Mouse (Mus musculus) embryo, embryonic 9.5 days (tissue): ENCODE results near the gene Gpatch11.

Experiments
- DNase-seq: peaks from one replicate; pipeline ENCODE4 v3.0.0-alpha.2; 2017; ENCODE audit errors: extremely low spot score

Gpatch11 gene

DNA sequence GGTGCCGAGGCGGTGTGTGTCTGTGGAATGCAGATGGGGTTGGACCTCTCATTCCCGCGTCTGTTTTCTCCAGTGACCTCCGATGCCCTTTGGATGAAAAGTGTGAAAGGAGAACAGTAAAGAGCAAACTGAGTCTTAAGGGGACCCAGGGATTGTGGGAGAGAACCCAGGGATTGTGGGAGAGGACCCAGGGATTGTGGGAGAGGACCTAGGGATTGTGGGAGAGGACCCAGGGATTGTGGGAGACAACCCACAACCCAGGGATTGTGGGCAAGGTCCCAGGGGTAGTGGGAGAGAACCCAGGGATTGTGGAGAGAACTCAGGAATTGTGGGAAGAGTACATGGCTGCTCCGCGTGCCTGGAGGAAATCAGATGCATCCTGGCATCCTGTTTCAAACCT is 59.6 kb downstream of the Gpatch11 start:
- no peak for DNase-seq

DNA sequence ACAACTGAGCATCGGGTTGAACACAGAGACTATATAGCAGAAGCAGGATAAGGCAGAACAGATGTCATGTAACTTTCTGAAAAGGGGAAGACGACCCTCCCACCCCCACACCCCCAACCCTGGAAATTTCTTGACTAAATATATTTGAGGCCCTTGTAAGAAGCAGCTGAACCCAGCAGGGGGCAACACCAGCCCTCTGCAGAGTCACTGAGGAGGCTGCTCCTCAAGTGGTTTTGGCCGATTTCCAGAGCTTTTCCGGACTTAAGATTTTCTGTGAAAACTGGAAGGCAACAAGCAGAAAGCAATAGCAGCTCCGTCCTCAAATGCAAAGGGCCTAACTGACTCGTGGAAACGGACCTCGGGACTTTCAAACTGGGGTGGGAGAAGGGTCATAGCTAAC is 60.0 kb downstream of the Gpatch11 start:
- DNase-seq = no peak
